Mouse (Mus musculus): ENCODE data around the gene Fgfr2. TPM values are rescaled to one million over a fixed set of nuclear protein-coding genes. Genes with fewer than 3 reads are reported as not detected.

Fgfr2 gene
- polyA plus RNA-seq, 1 experiment from 2014 or later: 123 TPM

DNA sequence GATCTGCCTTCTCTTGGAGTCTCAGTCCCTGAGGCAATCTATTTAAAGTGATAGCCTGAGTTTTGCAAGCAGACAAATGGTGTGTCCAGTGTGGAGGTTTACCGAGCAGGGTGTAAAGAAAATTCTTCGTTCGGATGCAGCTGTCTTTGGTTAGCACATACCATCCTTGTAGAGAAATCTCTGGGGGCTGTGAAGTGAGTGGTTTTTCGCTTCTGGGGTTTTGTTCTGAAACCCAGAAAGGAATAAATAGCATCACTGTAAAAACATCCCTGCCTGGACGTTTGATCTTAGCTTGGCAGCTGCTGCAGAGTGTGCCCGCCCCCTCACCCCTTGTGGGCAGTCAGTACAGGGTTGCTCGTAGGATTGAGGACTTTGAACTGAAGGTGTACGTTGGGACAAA is 767.0 kb downstream of the Fgfr2 start:
- 21% methylated on average over 8 of the region's 8 CpGs for WGBS
- no peaks in the 10 kb centered on the region for H3K36me3 ChIP-seq
- ATAC-seq (ENCODE audit: low FRiP score, low read depth): peak; percentile 83
- peaks cover 26% of the 10 kb centered on the region for H3K4me1 ChIP-seq
- H3K4me3 ChIP-seq: no peak overlapping the region
- 0 out of 2 replicates have a peak, but pooled peaks cover 3% of the 10 kb centered on the region for H3K9me3 ChIP-seq
- 0 out of 2 replicates have a peak, but pooled peaks cover 3% of the 10 kb centered on the region for H3K27me3 ChIP-seq
- H3K9ac ChIP-seq: no peak overlapping the region
- H3K27ac ChIP-seq: 0 out of 2 replicates have a peak overlapping the region, but pooled peaks have one; percentile 22
- H3K4me2 ChIP-seq (replicated peaks): no peak overlapping the region

- Histone ChIP-seq H3K36me3 (no peaks in the 10 kb centered on the region), H3K9ac (no peak overlapping the region), H3K27me3 (0 out of 2 replicates have a peak, but pooled peaks cover 3% of the 10 kb centered on the region), H3K4me1 (peaks cover 26% of the 10 kb centered on the region), H3K4me2 (replicated peaks) (no peak overlapping the region), H3K9me3 (0 out of 2 replicates have a peak, but pooled peaks cover 3% of the 10 kb centered on the region), H3K4me3 (no peak overlapping the region), H3K27ac (0 out of 2 replicates have a peak overlapping the region, but pooled peaks have one; percentile 22)
- 67% methylated on average over 6 of the region's 6 CpGs for WGBS
- ATAC-seq (ENCODE audit: low FRiP score, low read depth): no peak
These were observed 767.4 kb downstream of the Fgfr2 start for GRCm38 (mm10) chr7:132355767-132356166.

GRCm38 (mm10) chr7:132349075-132349572 is 774.0 kb downstream of the Fgfr2 start:
- Histone ChIP-seq H3K9ac (no peak overlapping the region), H3K4me3 (no peak overlapping the region), H3K27ac (no peak overlapping the region), H3K4me2 (replicated peaks) (no peak overlapping the region), H3K9me3 (no peaks in the 10 kb centered on the region), H3K36me3 (no peaks in the 10 kb centered on the region), H3K4me1 (peaks cover 4% of the 10 kb centered on the region; the same call in 1 of the 2 replicates), H3K27me3 (no peaks in the 10 kb centered on the region)
- no peak for ATAC-seq (ENCODE audit: low FRiP score, low read depth)
- 58% methylated on average over 6 of the region's 6 CpGs for WGBS

GRCm38 (mm10) chr7:132347273-132348045 is 775.7 kb downstream of the Fgfr2 start:
- WGBS: 76% methylated on average over 9 of the region's 9 CpGs
- no peak overlapping the region for H3K9ac ChIP-seq
- ATAC-seq (ENCODE audit: low FRiP score, low read depth): no peak

DNA sequence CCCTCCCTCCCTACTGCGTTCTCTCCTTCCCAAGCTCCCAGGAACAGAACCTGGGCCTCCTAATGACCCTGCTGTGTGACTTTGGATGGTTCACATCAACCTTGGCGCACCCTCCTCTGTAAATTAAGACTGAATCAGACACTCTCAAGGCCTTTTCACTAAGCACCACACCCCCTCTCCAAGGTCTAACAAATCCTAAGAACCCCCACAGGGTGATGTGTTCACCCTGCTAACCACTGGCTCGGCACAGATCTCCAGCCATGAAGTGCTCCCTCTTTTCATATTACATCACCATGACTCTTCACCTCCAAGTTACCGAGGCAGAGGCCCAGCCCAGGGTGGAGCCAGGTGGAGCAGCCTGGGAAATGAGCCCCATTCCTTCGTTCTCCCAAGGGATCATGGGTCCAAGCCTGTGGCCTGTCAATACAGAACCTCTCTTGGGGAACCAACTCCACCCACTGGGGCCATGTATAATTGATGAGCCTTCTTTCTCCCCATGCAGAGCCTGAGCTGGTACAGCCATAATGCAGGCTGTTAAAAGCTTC is 777.6 kb downstream of the Fgfr2 start:
- Histone ChIP-seq H3K4me1 (peaks cover 4% of the 10 kb centered on the region; the same call in 1 of the 2 replicates), H3K9ac (no peak overlapping the region), H3K9me3 (no peaks in the 10 kb centered on the region), H3K4me3 (no peak overlapping the region), H3K27ac (no peak overlapping the region), H3K36me3 (no peaks in the 10 kb centered on the region), H3K4me2 (replicated peaks) (no peak overlapping the region), H3K27me3 (no peaks in the 10 kb centered on the region)
- no peak for ATAC-seq (ENCODE audit: low FRiP score, low read depth)
- WGBS: 66% methylated on average over 5 of the region's 5 CpGs

More at GRCm38 (mm10) chr7:132347273-132348045, 775.7 kb downstream of the Fgfr2 start:
- H3K4me2 ChIP-seq (replicated peaks): no peak overlapping the region
- H3K4me1 ChIP-seq: peaks cover 4% of the 10 kb centered on the region; the same call in 1 of the 2 replicates
- no peak overlapping the region for H3K27ac ChIP-seq
- H3K4me3 ChIP-seq: no peak overlapping the region
- no peaks in the 10 kb centered on the region for H3K9me3 ChIP-seq
- no peaks in the 10 kb centered on the region for H3K36me3 ChIP-seq
- no peaks in the 10 kb centered on the region for H3K27me3 ChIP-seq

DNA sequence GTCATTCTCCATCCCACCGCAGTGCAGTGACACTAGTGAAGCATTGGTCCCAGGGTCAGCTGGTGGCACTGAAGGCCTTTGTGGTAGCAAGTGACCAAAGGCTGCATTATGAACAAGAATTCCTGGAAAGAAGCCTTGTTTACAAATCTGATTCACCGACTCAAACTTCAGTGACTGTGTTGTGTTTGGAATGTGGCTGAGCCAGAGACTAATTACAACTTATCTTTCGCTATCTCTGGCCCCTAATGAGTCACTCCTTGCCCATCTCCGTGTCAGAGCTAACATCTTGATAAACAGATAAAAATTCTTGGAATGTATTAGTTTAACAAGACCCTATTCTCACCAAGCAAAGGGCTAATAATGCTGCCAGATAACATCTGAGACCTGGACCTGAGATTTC is 778.5 kb downstream of the Fgfr2 start:
- Histone ChIP-seq H3K27ac (no peak overlapping the region), H3K4me3 (no peak overlapping the region), H3K9ac (no peak overlapping the region), H3K4me2 (replicated peaks) (no peak overlapping the region), H3K36me3 (no peaks in the 10 kb centered on the region), H3K4me1 (peaks cover 4% of the 10 kb centered on the region; the same call in 1 of the 2 replicates), H3K27me3 (no peaks in the 10 kb centered on the region), H3K9me3 (no peaks in the 10 kb centered on the region)
- WGBS: 51% methylated on average over 4 of the region's 4 CpGs
- no peak for ATAC-seq (ENCODE audit: low FRiP score, low read depth)

GRCm38 (mm10) chr7:132343900-132344299 is 779.2 kb downstream of the Fgfr2 start:
- Histone ChIP-seq H3K4me3 (no peak overlapping the region), H3K9ac (no peak overlapping the region), H3K4me1 (peaks cover 4% of the 10 kb centered on the region; the same call in 1 of the 2 replicates), H3K27ac (no peak overlapping the region), H3K4me2 (replicated peaks) (no peak overlapping the region), H3K27me3 (no peaks in the 10 kb centered on the region), H3K36me3 (no peaks in the 10 kb centered on the region), H3K9me3 (no peaks in the 10 kb centered on the region)
- ATAC-seq (ENCODE audit: low FRiP score, low read depth): no peak
- WGBS: 94% methylated on average over 2 of the region's 2 CpGs

- no peak for ATAC-seq (ENCODE audit: low FRiP score, low read depth)
- H3K4me2 ChIP-seq (replicated peaks): no peak overlapping the region
- 87% methylated on average over 2 of the region's 2 CpGs for WGBS
These were observed 780.0 kb downstream of the Fgfr2 start for GRCm38 (mm10) chr7:132343146-132343545.

GRCm38 (mm10) chr7:132339041-132339839 is 783.9 kb downstream of the Fgfr2 start:
- H3K27ac ChIP-seq: no peak overlapping the region
- H3K36me3 ChIP-seq: no peaks in the 10 kb centered on the region
- H3K27me3 ChIP-seq: no peaks in the 10 kb centered on the region
- no peak overlapping the region for H3K4me3 ChIP-seq
- H3K9me3 ChIP-seq: no peaks in the 10 kb centered on the region
- 85% methylated on average over 14 of the region's 14 CpGs for WGBS
- H3K4me1 ChIP-seq: peaks cover 15% of the 10 kb centered on the region
- H3K9ac ChIP-seq: no peak overlapping the region
- no peak overlapping the region for H3K4me2 ChIP-seq (replicated peaks)
- ATAC-seq (ENCODE audit: low FRiP score, low read depth): no peak

More at GRCm38 (mm10) chr7:132343146-132343545, 780.0 kb downstream of the Fgfr2 start:
- no peak overlapping the region for H3K4me3 ChIP-seq
- no peaks in the 10 kb centered on the region for H3K27me3 ChIP-seq
- no peak overlapping the region for H3K9ac ChIP-seq
- H3K9me3 ChIP-seq: no peaks in the 10 kb centered on the region
- H3K4me1 ChIP-seq: peaks cover 4% of the 10 kb centered on the region; the same call in 1 of the 2 replicates
- H3K36me3 ChIP-seq: no peaks in the 10 kb centered on the region
- H3K27ac ChIP-seq: no peak overlapping the region

GRCm38 (mm10) chr7:132338350-132338749 is 784.8 kb downstream of the Fgfr2 start:
- WGBS: 47% methylated on average over 6 of the region's 6 CpGs
- H3K9ac ChIP-seq: no peak overlapping the region
- H3K4me1 ChIP-seq: peaks cover 15% of the 10 kb centered on the region
- no peak overlapping the region for H3K4me2 ChIP-seq (replicated peaks)
- H3K27ac ChIP-seq: no peak overlapping the region
- no peaks in the 10 kb centered on the region for H3K27me3 ChIP-seq
- no peaks in the 10 kb centered on the region for H3K9me3 ChIP-seq
- no peak overlapping the region for H3K4me3 ChIP-seq
- no peak for ATAC-seq (ENCODE audit: low FRiP score, low read depth)
- no peaks in the 10 kb centered on the region for H3K36me3 ChIP-seq

DNA sequence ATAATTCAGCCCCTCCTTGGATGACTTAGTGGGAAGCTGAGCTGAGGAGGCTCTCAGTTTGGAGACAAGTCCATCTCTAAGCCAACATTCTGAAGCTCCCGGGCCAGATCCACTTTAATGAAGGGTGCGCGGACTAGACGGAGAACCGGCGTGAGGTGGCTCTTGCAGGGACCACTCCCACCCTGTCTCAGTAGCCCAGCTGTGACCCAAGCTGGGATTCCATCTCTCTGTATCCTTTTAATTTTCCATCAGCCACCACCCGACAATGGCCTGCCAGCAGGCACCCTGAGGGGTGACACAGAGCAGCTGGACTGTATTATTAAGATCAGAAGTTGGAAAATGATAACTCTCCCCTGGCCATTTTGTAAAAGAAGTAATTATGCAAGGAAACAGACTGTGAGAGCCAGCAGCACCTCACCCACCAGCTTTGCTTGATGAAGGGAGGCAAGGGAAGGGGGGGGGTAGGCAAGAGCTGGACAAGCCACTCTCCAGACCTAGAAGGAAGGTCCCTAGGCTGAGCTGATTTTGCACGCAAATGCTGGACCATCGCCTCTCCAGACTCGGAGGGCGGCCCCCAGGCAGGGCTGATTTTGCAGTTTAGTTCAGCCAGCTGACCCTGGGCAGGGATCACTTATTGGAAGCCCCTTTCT is 785.8 kb downstream of the Fgfr2 start:
- Histone ChIP-seq H3K27ac (no peak overlapping the region), H3K36me3 (no peaks in the 10 kb centered on the region), H3K4me1 (peaks cover 20% of the 10 kb centered on the region), H3K9me3 (no peaks in the 10 kb centered on the region), H3K4me2 (replicated peaks) (no peak overlapping the region), H3K4me3 (no peak overlapping the region), H3K9ac (no peak overlapping the region), H3K27me3 (no peaks in the 10 kb centered on the region)
- WGBS: 65% methylated on average over 11 of the region's 11 CpGs
- no peak for ATAC-seq (ENCODE audit: low FRiP score, low read depth)
